Mouse (Mus musculus) C2C12 (cell line): ENCODE measurements around the gene Ehd4.

Experiments used
- CEBPB ChIP-seq: IDR thresholded peaks from one replicate; pipeline ENCODE4 v1.6.1; 2011; ENCODE audit warnings: low read depth, mild to moderate bottlenecking, control low read depth, moderate library complexity
- CTCF ChIP-seq: IDR thresholded peaks from one replicate; pipeline ENCODE4 v1.5.1; 2011; ENCODE audit not compliant: control insufficient read depth, insufficient read depth, insufficient read length
- FOSL1 ChIP-seq: IDR thresholded peaks from one replicate; pipeline ENCODE4 v1.8.0; 2011; ENCODE audit warnings: mild to moderate bottlenecking, low read length; ENCODE audit not compliant: poor library complexity, insufficient read depth, severe bottlenecking
- MAX ChIP-seq: IDR thresholded peaks from one replicate; pipeline ENCODE4 v1.6.1; 2011; ENCODE audit warnings: mild to moderate bottlenecking, control low read depth
- MYOD1 ChIP-seq: IDR thresholded peaks from one replicate; pipeline ENCODE4 v1.6.1; 2011; ENCODE audit warnings: low read depth; ENCODE audit not compliant: control insufficient read depth, insufficient read length
- USF1 ChIP-seq: IDR thresholded peaks from one replicate; pipeline ENCODE4 v1.6.1; 2011; ENCODE audit warnings: low read depth, mild to moderate bottlenecking, control low read depth, moderate library complexity

GRCm38 (mm10) chr2:120090979-120091378 lies 63.4 kb downstream of the Ehd4 start:
- TF ChIP-seq CTCF (no peak), USF1 (no peak), MAX (no peak), CEBPB (no peak), FOSL1 (no peak), MYOD1 (no peak)
